Comparison of ENCODE assay signal across 36 mouse cellular contexts in genomic region chr10:121694567-121694966, GRCm38 (mm10). TPM values are rescaled to one million over a fixed set of nuclear protein-coding genes. Genes with fewer than 3 reads are reported as not detected.
DNase-seq lines count a peak whose midpoint lies in the region; ATAC-seq and TF ChIP-seq lines count a peak whose summit lies in the region.
"Had no signal": no experiment of that assay in that cellular context is flagged by ENCODE, and none has a peak within 500 bp of the region (broad histone marks: within the 10 kb centered on the region; RNA-seq: fewer than 3 reads in every experiment).

No protein-coding gene starts in this region.

- 84% methylated on average over 11 of the region's 11 CpGs for WGBS in hindbrain, embryonic 11.5 days

- no peak overlapping the region for H3K4me3 ChIP-seq in ES-E14 (ENCODE audit: insufficient read depth in 1 of 2, low read depth in 1 of 2, low read length in 2 of 2, poor library complexity in 1 of 2, severe bottlenecking in 1 of 2)
- H3K4me3 ChIP-seq in hindbrain, embryonic 11.5 days (ENCODE audit: low read depth, low read length): no peak overlapping the region
- H3K4me3 ChIP-seq: erythroblast, embryonic 14.5 days; forebrain, embryonic 12.5 days; heart, embryonic 12.5 days; liver, embryonic 12.5 days; midbrain, embryonic 10.5 days; midbrain, embryonic 15.5 days; neural tube, embryonic 15.5 days had no signal

- no peaks in the 10 kb centered on the region for H3K36me3 ChIP-seq in ES-E14 (ENCODE audit: control insufficient read depth, insufficient read depth, low read length, poor library complexity, severe bottlenecking)
- H3K36me3 ChIP-seq in hindbrain, embryonic 11.5 days (ENCODE audit: control insufficient read depth, insufficient read depth, low read length): no peaks in the 10 kb centered on the region
- H3K36me3 ChIP-seq: forebrain, embryonic 12.5 days; G1E; heart, embryonic 12.5 days; liver, embryonic 12.5 days; midbrain, embryonic 10.5 days; midbrain, embryonic 15.5 days; neural tube, embryonic 15.5 days had no signal

- H3K27ac ChIP-seq in ES-E14 (ENCODE audit: insufficient read depth, low read depth, low read length, poor library complexity, severe bottlenecking): no peak overlapping the region
- no peak overlapping the region for H3K27ac ChIP-seq in hindbrain, embryonic 11.5 days (ENCODE audit: low read depth, low read length)
- H3K27ac ChIP-seq: forebrain, embryonic 12.5 days; hindbrain, embryonic 14.5 days; liver, embryonic 12.5 days; midbrain, embryonic 10.5 days; midbrain, embryonic 15.5 days; neural tube, embryonic 15.5 days had no signal

- no peaks in the 10 kb centered on the region for H3K9me3 ChIP-seq in ES-E14 (ENCODE audit: control insufficient read depth, insufficient read depth, low read depth, low read length)
- no peaks in the 10 kb centered on the region for H3K9me3 ChIP-seq in hindbrain, embryonic 11.5 days (ENCODE audit: control insufficient read depth, low read length)
- H3K9me3 ChIP-seq: liver, embryonic 12.5 days; midbrain, embryonic 10.5 days; midbrain, embryonic 15.5 days; neural tube, embryonic 15.5 days had no signal

- no peaks in the 10 kb centered on the region for H3K27me3 ChIP-seq in hindbrain, embryonic 11.5 days (ENCODE audit: control insufficient read depth, insufficient read depth, low read length)
- H3K27me3 ChIP-seq: forebrain, embryonic 12.5 days; liver, embryonic 12.5 days; midbrain, embryonic 15.5 days; neural tube, embryonic 15.5 days had no signal

- in situ Hi-C loops in ES-E14 (cut with MboI; ENCODE audit: low sequenced_read_pairs in 2 of 2, unreplicated experiment in 2 of 2): no loop called here

- H3K9ac ChIP-seq in ES-E14 (ENCODE audit: insufficient read depth, low read depth, low read length, poor library complexity, severe bottlenecking): 0 out of 2 replicates have a peak overlapping the region, but pooled peaks have one; percentile 30
- no peak overlapping the region for H3K9ac ChIP-seq in hindbrain, embryonic 11.5 days (ENCODE audit: low read depth, low read length)
- H3K9ac ChIP-seq: forebrain, embryonic 12.5 days; forebrain, postnatal 0 days; heart, embryonic 12.5 days; hindbrain, embryonic 14.5 days; liver, embryonic 12.5 days; liver, postnatal 0 days; midbrain, embryonic 15.5 days; neural tube, embryonic 15.5 days had no signal

- peaks cover 3 to 6% of the 10 kb centered on the region in 2 experiments; a peak in 2 of 4 replicates for H3K4me1 ChIP-seq in ES-E14 (ENCODE audit: control insufficient read depth in 2 of 2, insufficient read depth in 2 of 2, low read length in 2 of 2, poor library complexity in 1 of 2)
- no peaks in the 10 kb centered on the region for H3K4me1 ChIP-seq in hindbrain, embryonic 11.5 days (replicated peaks; ENCODE audit: control insufficient read depth, insufficient read depth, low read length)

- H3K4me2 ChIP-seq in hindbrain, embryonic 11.5 days (replicated peaks; ENCODE audit: low read depth, low read length): no peak overlapping the region
- H3K4me2 ChIP-seq: forebrain, embryonic 12.5 days; heart, embryonic 12.5 days; hindbrain, embryonic 14.5 days; liver, embryonic 12.5 days; midbrain, embryonic 15.5 days; neural tube, embryonic 15.5 days had no signal

- DNase-seq in embryo, embryonic 10 days (ENCODE audit: low spot score): peak; percentile 18
- DNase-seq in embryo, embryonic 9.5 days (ENCODE audit: extremely low spot score): no peak
- DNase-seq in 416B (ENCODE audit: low read depth): peak; percentile 23
- DNase-seq in ES-E14 (ENCODE audit: low read depth, low spot score): no peak
- peak; percentile 13 for DNase-seq in embryo, embryonic 10.5 days (ENCODE audit: low spot score)
- DNase-seq in hindbrain, embryonic 11.5 days (ENCODE audit: low spot score): no peak
- DNase-seq in cerebellum, postnatal 10 days: no peak
- DNase-seq: adrenal gland, adult 2 months; adrenal gland, postnatal 36 days; cerebellum, adult 18-20 months; cerebellum, postnatal 25 days; forebrain, postnatal 0 days; heart, postnatal 4 days; kidney, adult 11 months; kidney, postnatal 14 days; liver, postnatal 0 days; lung, postnatal 10 days; retina, postnatal 1 day; right cerebral cortex, postnatal 14 days; thymus, postnatal 14 days had no signal

- no peak for ATAC-seq in hindbrain, embryonic 11.5 days (ENCODE audit: low FRiP score)
- ATAC-seq: activated CD4-positive, CD25-positive, alpha-beta regulatory T cell, adult 4 months; forebrain, postnatal 0 days; inflammation-experienced regulatory T-cells, adult 6 months; liver, embryonic 12.5 days; liver, postnatal 0 days; midbrain, embryonic 15.5 days; Patski had no signal

TF ChIP-seq in ES-E14, 5 proteins besides CTCF, POLR2A, EP300 and RAD21:
- TF ChIP-seq MAFK (IDR thresholded peaks at IDR 0.05; ENCODE audit: insufficient read depth, low read depth, low read length) (no peak), ZNF384 (IDR thresholded peaks at IDR 0.05; ENCODE audit: low read depth, low read length) (peak; percentile 67; the same call in 1 of the 2 replicates)

RNA-seq across cellular contexts. Expression of gene BC048403, which starts 45.2 kb away (rescaled TPM):
- 5.2 and 8.6 TPM in 2 replicates for total RNA-seq in ES-E14 (2012; rRNA removed)
- 2.9 and 3.6 TPM in 2 replicates for polyA plus RNA-seq in hindbrain, embryonic 11.5 days (2014; fragmentation: Nextera tagmentation; extraction: Ambion mirVana)

RNA-seq across cellular contexts. Expression of gene D930020B18Rik, which starts 53.2 kb away (rescaled TPM):
- 0.13 and 0.21 TPM in 2 replicates for total RNA-seq in ES-E14 (2012; rRNA removed)
- 0.22 and 0.31 TPM in 2 replicates for polyA plus RNA-seq in hindbrain, embryonic 11.5 days (2014; fragmentation: Nextera tagmentation; extraction: Ambion mirVana)
- total RNA-seq: adrenal gland, adult 2 months; adrenal gland, postnatal 36 days; gastrocnemius, adult 8-10 months; heart, postnatal 4 days; megakaryocyte progenitor cell, adult 5-6 weeks had no signal
- polyA plus RNA-seq: adrenal gland, adult 2 months; erythroblast, embryonic 14.5 days; G1E; gonadal fat pad, adult 2 months; heart, postnatal 0 days; liver, postnatal 0 days; midbrain, embryonic 10.5 days; Patski had no signal

Comparison
In these comparisons a context has a peak if more than half of its experiments do, and no peak if none do; other contexts are left out.
1. DNase-seq: peak in embryo, embryonic 10 days (single experiment), 416B (single experiment) and embryo, embryonic 10.5 days (single experiment); none in embryo, embryonic 9.5 days (single experiment), ES-E14 (single experiment), hindbrain, embryonic 11.5 days (single experiment) and cerebellum, postnatal 10 days (0 of 2).